Mouse (Mus musculus) midbrain, embryonic 13.5 days (tissue): ENCODE measurements at regions not wholly inside any gene's neighbourhood (a gene's known extent, or its start where the extent isn't known, plus 50 kb on each side); places are given as distances from the start of the nearest gene placed in this dataset.
A peak's percentile ranks its signal among the peaks of the same experiment; 100 is the strongest.

Experiments used
- ATAC-seq: fragments of 200-750 bp; cut with Nextera tagmentation; 2 replicates; pipeline ENCODE4 v1.8.0; 2017; ENCODE audit warnings: mild to moderate bottlenecking, moderate TSS enrichment, moderate library complexity
- H3K27ac ChIP-seq: fragments of 300-500 bp; sonication (generic); 2 replicates; pipeline ENCODE4 v1.5.1; 2015; ENCODE audit warnings: inconsistent platforms, mild to moderate bottlenecking, moderate library complexity
- H3K27me3 ChIP-seq: fragments of 300-500 bp; sonication (generic); 2 replicates; pipeline ENCODE4 v1.6.1; 2015; ENCODE audit warnings: mild to moderate bottlenecking, inconsistent platforms
- H3K36me3 ChIP-seq: fragments of 300-500 bp; sonication (generic); 2 replicates; pipeline ENCODE4 v1.6.1; 2015; ENCODE audit warnings: mild to moderate bottlenecking, inconsistent platforms
- H3K4me1 ChIP-seq: fragments of 300-500 bp; sonication (generic); replicated peaks from 2 replicates; pipeline ENCODE4 v1.6.1; 2015; ENCODE audit warnings: inconsistent platforms
- H3K4me2 ChIP-seq: fragments of 300-500 bp; sonication (generic); replicated peaks from 2 replicates; pipeline ENCODE4 v1.6.1; 2015; ENCODE audit warnings: moderate library complexity, mild to moderate bottlenecking, inconsistent platforms
- H3K4me3 ChIP-seq: fragments of 300-500 bp; sonication (generic); replicated peaks from 2 replicates; pipeline ENCODE4 v1.5.1; 2015; ENCODE audit warnings: mild to moderate bottlenecking, inconsistent platforms
- H3K9ac ChIP-seq: fragments of 300-500 bp; sonication (generic); replicated peaks from 2 replicates; pipeline ENCODE4 v1.6.1; 2015; ENCODE audit warnings: mild to moderate bottlenecking, inconsistent platforms
- H3K9me3 ChIP-seq: fragments of 300-500 bp; sonication (generic); 2 replicates; pipeline ENCODE4 v1.6.1; 2016; ENCODE audit warnings: mild to moderate bottlenecking, inconsistent platforms
- WGBS: fragments of 180-500 bp; shearing (Covaris S2); methylation state at CpG from one replicate; pipeline ENCODE4 v1.1.7; 2015; 5-methylcytosine and 5-hydroxymethylcytosine counted together

GRCm38 (mm10) chr3:126491251-126491913, 104.7 kb upstream of the Camk2d start:
- H3K4me1 ChIP-seq = no peaks in the 10 kb centered on the region
- no peaks in the 10 kb centered on the region for H3K36me3 ChIP-seq
- H3K9me3 ChIP-seq = no peaks in the 10 kb centered on the region
- H3K4me2 ChIP-seq = no peak overlapping the region
- no peak overlapping the region for H3K9ac ChIP-seq
- no peaks in the 10 kb centered on the region for H3K27me3 ChIP-seq
- WGBS = 26% methylated on average over 2 of the region's 2 CpGs
- H3K4me3 ChIP-seq = no peak overlapping the region
- ATAC-seq = peak; percentile 62; the same call in 1 of the 2 replicates
- no peak overlapping the region for H3K27ac ChIP-seq

GRCm38 (mm10) chr3:126491914-126492265, 104.2 kb upstream of the Camk2d start:
- H3K4me1 ChIP-seq = no peaks in the 10 kb centered on the region
- no peak overlapping the region for H3K4me2 ChIP-seq
- peak; percentile 56; the same call in 1 of the 2 replicates for ATAC-seq
- no peak overlapping the region for H3K9ac ChIP-seq
- H3K27me3 ChIP-seq = no peaks in the 10 kb centered on the region
- no peak overlapping the region for H3K4me3 ChIP-seq
- WGBS = 71% methylated on average over 3 of the region's 3 CpGs
- no peaks in the 10 kb centered on the region for H3K36me3 ChIP-seq
- H3K27ac ChIP-seq = no peak overlapping the region
- H3K9me3 ChIP-seq = no peaks in the 10 kb centered on the region

- Histone ChIP-seq H3K27ac (no peak overlapping the region), H3K27me3 (no peaks in the 10 kb centered on the region), H3K36me3 (no peaks in the 10 kb centered on the region), H3K9ac (no peak overlapping the region), H3K4me3 (no peak overlapping the region), H3K4me2 (no peak overlapping the region), H3K4me1 (no peaks in the 10 kb centered on the region), H3K9me3 (no peaks in the 10 kb centered on the region)
- WGBS = 67% methylated on average over 2 of the region's 2 CpGs
- no peak for ATAC-seq
These were observed 97.3 kb upstream of the Camk2d start for GRCm38 (mm10) chr3:126498823-126499222.

- no peak overlapping the region for H3K4me2 ChIP-seq
- H3K9ac ChIP-seq = no peak overlapping the region
- no peak overlapping the region for H3K4me3 ChIP-seq
- H3K36me3 ChIP-seq = no peaks in the 10 kb centered on the region
- 85% methylated on average over 2 of the region's 2 CpGs for WGBS
- no peak for ATAC-seq
- H3K9me3 ChIP-seq = no peaks in the 10 kb centered on the region
- H3K4me1 ChIP-seq = no peaks in the 10 kb centered on the region
- no peaks in the 10 kb centered on the region for H3K27me3 ChIP-seq
- H3K27ac ChIP-seq = no peak overlapping the region
These were observed 95.9 kb upstream of the Camk2d start for GRCm38 (mm10) chr3:126500247-126500646.

GRCm38 (mm10) chr3:126501826-126502225, 94.3 kb upstream of the Camk2d start:
- 99% methylated on average over 2 of the region's 2 CpGs for WGBS
- Histone ChIP-seq H3K4me3 (no peak overlapping the region), H3K9ac (no peak overlapping the region), H3K4me2 (no peak overlapping the region), H3K27ac (no peak overlapping the region), H3K36me3 (no peaks in the 10 kb centered on the region), H3K9me3 (no peaks in the 10 kb centered on the region), H3K4me1 (no peaks in the 10 kb centered on the region), H3K27me3 (no peaks in the 10 kb centered on the region)
- no peak for ATAC-seq

- no peak overlapping the region for H3K9ac ChIP-seq
- no peaks in the 10 kb centered on the region for H3K27me3 ChIP-seq
- no peak overlapping the region for H3K4me3 ChIP-seq
- H3K27ac ChIP-seq = no peak overlapping the region
- WGBS = 79% methylated on average over 1 of the region's 1 CpGs
- no peaks in the 10 kb centered on the region for H3K4me1 ChIP-seq
- no peaks in the 10 kb centered on the region for H3K36me3 ChIP-seq
- peaks cover 3% of the 10 kb centered on the region; the same call in 1 of the 2 replicates for H3K9me3 ChIP-seq
- ATAC-seq = no peak
- no peak overlapping the region for H3K4me2 ChIP-seq
These were observed 90.4 kb upstream of the Camk2d start for GRCm38 (mm10) chr3:126505685-126506084.

- Histone ChIP-seq H3K4me3 (no peak overlapping the region), H3K27ac (no peak overlapping the region), H3K36me3 (no peaks in the 10 kb centered on the region), H3K4me2 (no peak overlapping the region), H3K4me1 (0 out of 2 replicates have a peak, but pooled peaks cover 2% of the 10 kb centered on the region), H3K9ac (no peak overlapping the region), H3K27me3 (no peaks in the 10 kb centered on the region), H3K9me3 (no peaks in the 10 kb centered on the region)
- peak; percentile 40; the same call in 1 of the 2 replicates for ATAC-seq
- WGBS = 11% methylated on average over 2 of the region's 2 CpGs
These were observed 81.3 kb upstream of the Camk2d start for GRCm38 (mm10) chr3:126514842-126515241.

- no peak overlapping the region for H3K4me2 ChIP-seq
- no peaks in the 10 kb centered on the region for H3K9me3 ChIP-seq
- no peaks in the 10 kb centered on the region for H3K36me3 ChIP-seq
- WGBS = 54% methylated on average over 7 of the region's 7 CpGs
- ATAC-seq = peak; percentile 58; the same call in 1 of the 2 replicates
- no peak overlapping the region for H3K27ac ChIP-seq
- H3K9ac ChIP-seq = no peak overlapping the region
- no peak overlapping the region for H3K4me3 ChIP-seq
- H3K27me3 ChIP-seq = no peaks in the 10 kb centered on the region
- H3K4me1 ChIP-seq = peaks cover 2% of the 10 kb centered on the region; the same call in 1 of the 2 replicates
These were observed 61.8 kb upstream of the Camk2d start for GRCm38 (mm10) chr3:126534118-126534820.

GRCm38 (mm10) chr3:126535340-126535739, 60.8 kb upstream of the Camk2d start:
- H3K27ac ChIP-seq = no peak overlapping the region
- no peaks in the 10 kb centered on the region for H3K36me3 ChIP-seq
- no peak for ATAC-seq
- H3K4me2 ChIP-seq = no peak overlapping the region
- no peaks in the 10 kb centered on the region for H3K9me3 ChIP-seq
- H3K9ac ChIP-seq = no peak overlapping the region
- H3K4me3 ChIP-seq = no peak overlapping the region
- no peaks in the 10 kb centered on the region for H3K27me3 ChIP-seq
- peaks cover 2% of the 10 kb centered on the region; the same call in 1 of the 2 replicates for H3K4me1 ChIP-seq

GRCm38 (mm10) chr3:126538516-126538915, 57.6 kb upstream of the Camk2d start:
- Histone ChIP-seq H3K27ac (no peak overlapping the region), H3K4me1 (peaks cover 2% of the 10 kb centered on the region; the same call in 1 of the 2 replicates), H3K9ac (no peak overlapping the region), H3K4me2 (no peak overlapping the region), H3K9me3 (no peaks in the 10 kb centered on the region), H3K36me3 (no peaks in the 10 kb centered on the region), H3K27me3 (no peaks in the 10 kb centered on the region), H3K4me3 (no peak overlapping the region)
- 92% methylated on average over 7 of the region's 7 CpGs for WGBS
- no peak for ATAC-seq

- WGBS = 83% methylated on average over 4 of the region's 4 CpGs
- no peaks in the 10 kb centered on the region for H3K36me3 ChIP-seq
- H3K27ac ChIP-seq = no peak overlapping the region
- H3K9ac ChIP-seq = no peak overlapping the region
- no peaks in the 10 kb centered on the region for H3K27me3 ChIP-seq
- H3K4me1 ChIP-seq = no peaks in the 10 kb centered on the region
- H3K4me2 ChIP-seq = no peak overlapping the region
- ATAC-seq = no peak
- H3K4me3 ChIP-seq = no peak overlapping the region
- no peaks in the 10 kb centered on the region for H3K9me3 ChIP-seq
These were observed 55.0 kb upstream of the Camk2d start for GRCm38 (mm10) chr3:126541105-126541504.
